Mouse (Mus musculus) G1E (cell line): ENCODE measurements around the gene Dnah14.

ENCODE experiments used
- CTCF ChIP-seq: IDR thresholded peaks from 2 replicates; pipeline ENCODE4 v1.5.1; 2012; ENCODE audit warnings: low read depth, low read length, inconsistent platforms, mixed read lengths
- GATA2 ChIP-seq: IDR thresholded peaks from 2 replicates; pipeline ENCODE4 v1.6.1; 2012; ENCODE audit warnings: low read depth, low read length, inconsistent platforms, borderline replicate concordance

DNA sequence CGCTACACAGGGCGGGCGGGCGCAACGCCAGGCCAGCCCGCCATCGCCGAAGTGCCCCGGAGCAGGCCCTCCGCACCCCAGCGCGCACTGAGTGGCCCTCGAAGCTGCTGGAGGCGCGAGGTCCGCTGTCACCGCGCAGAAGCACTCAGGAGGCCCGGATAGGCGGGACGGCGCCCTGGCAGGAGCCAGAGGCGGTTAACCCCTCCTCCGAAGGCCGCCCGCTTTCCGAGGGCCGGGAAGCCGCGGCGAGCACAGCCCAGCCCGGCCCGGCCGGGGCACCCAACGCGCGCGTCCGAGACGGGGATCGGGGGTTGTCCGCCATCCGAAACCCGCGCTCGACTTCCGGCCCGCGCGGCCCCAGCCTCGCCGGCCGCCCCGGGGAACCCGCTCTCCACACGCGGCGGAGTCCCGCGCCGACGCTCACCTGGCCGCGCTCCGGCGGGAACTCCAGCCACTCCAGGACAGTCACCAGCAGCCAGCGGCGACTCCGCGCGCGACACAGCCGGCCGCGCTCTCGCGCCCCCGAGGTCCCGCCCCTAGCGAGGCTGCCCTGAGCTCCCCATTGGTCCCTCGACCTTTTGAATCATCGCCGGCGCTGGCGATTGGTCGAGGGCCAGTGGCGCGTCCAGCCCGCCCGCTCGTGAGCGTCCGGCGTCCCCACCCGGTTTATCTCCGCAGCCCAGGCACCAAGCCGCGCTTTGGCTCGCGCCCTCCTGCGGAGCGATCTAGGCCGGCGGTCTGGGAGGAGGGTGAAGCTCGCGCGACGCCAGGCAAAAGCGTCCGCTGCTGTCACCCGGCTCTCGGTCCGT is 265.7 kb downstream of the Dnah14 start:
- TF ChIP-seq CTCF = no peak
- TF ChIP-seq GATA2 = no peak
